Mouse (Mus musculus) MEL (cell line): ENCODE data around the gene Nt5dc2.

ENCODE experiments used
- E2F4 ChIP-seq: IDR thresholded peaks from 2 replicates; pipeline ENCODE4 v1.6.1; 2011; ENCODE audit warnings: low read depth, low read length, improper control_type of control experiment, borderline replicate concordance
- HCFC1 ChIP-seq: IDR thresholded peaks from 2 replicates; pipeline ENCODE4 v1.6.1; 2012; ENCODE audit warnings: low read depth, mild to moderate bottlenecking, inconsistent platforms, low read length, improper control_type of control experiment, moderate library complexity
- MXI1 ChIP-seq: IDR thresholded peaks from 2 replicates; pipeline ENCODE4 v1.6.1; 2011; ENCODE audit warnings: mild to moderate bottlenecking, low read depth, low read length, improper control_type of control experiment
- NRF1 ChIP-seq: IDR thresholded peaks from 2 replicates; pipeline ENCODE4 v1.6.1; 2014; ENCODE audit warnings: low read depth, mild to moderate bottlenecking, inconsistent platforms, low read length, improper control_type of control experiment, moderate library complexity; ENCODE audit not compliant: poor library complexity, insufficient read depth, severe bottlenecking
- POLR2A ChIP-seq, 2 experiments: IDR thresholded peaks; 2 replicates each; pipeline ENCODE4 v1.6.1; 2011 to 2012; ENCODE audit warnings: low read length in 2 of 2, mild to moderate bottlenecking in 2 of 2, control low read depth in 1 of 2, improper control_type of control experiment in 1 of 2, low read depth in 1 of 2, moderate library complexity in 1 of 2; ENCODE audit not compliant: control insufficient read depth in 1 of 2, insufficient read depth in 1 of 2, poor library complexity in 1 of 2

DNA sequence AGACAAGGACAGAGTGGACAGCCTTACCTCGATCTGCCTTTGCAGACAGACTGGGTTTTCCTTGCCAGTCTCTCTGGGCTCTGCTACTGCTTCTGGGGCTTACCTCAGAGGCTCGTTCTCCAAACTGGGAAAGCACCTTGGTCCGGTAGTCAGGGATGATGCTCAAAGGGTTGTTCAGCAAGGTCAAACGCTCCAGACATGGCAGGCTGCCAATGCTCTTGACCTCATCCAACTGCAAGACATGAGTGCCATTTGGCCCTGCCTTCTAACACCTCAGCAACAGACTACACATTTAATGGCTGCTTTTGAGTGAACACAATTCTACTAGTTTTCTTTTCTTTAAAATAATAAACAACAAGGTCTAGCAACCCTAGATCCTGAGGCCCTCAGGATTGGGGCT, 55.8 kb downstream of the Nt5dc2 start:
- TF ChIP-seq POLR2A (IDR thresholded peaks at IDR 0.05; ENCODE audit: control insufficient read depth in 1 of 2, insufficient read depth in 1 of 2, low read depth in 1 of 2, low read length in 2 of 2, poor library complexity in 1 of 2) (no peak), E2F4 (no peak), MXI1 (no peak), NRF1 (no peak), HCFC1 (no peak)
